26 mouse cellular contexts compared by ENCODE assay signal in genomic region chr13:69821169-69821822, GRCm38 (mm10). TPM values are rescaled to one million over a fixed set of nuclear protein-coding genes. Genes with fewer than 3 reads are reported as not detected.
DNase-seq lines count a peak whose midpoint lies in the region; ATAC-seq and TF ChIP-seq lines count a peak whose summit lies in the region.
"Had no signal": no experiment of that assay in that cellular context is flagged by ENCODE, and none has a peak within 500 bp of the region (broad histone marks: within the 10 kb centered on the region; RNA-seq: fewer than 3 reads in every experiment).

No protein-coding gene starts in this region.

- no peaks in the 10 kb centered on the region for H3K27me3 ChIP-seq in thymus, adult 2 months (ENCODE audit: control insufficient read depth, insufficient read depth, low read length)
- H3K27me3 ChIP-seq in stomach, embryonic 16.5 days (ENCODE audit: control insufficient read depth, insufficient read depth, low read length) = no peaks in the 10 kb centered on the region
- no peaks in the 10 kb centered on the region for H3K27me3 ChIP-seq in hindbrain, embryonic 11.5 days (ENCODE audit: control insufficient read depth, insufficient read depth, low read length)
- H3K27me3 ChIP-seq: embryonic facial prominence, embryonic 13.5 days; limb, embryonic 15.5 days; midbrain, embryonic 13.5 days had no signal

- H3K4me1 ChIP-seq in thymus, adult 2 months (replicated peaks; ENCODE audit: control insufficient read depth, insufficient read depth, low read length) = no peaks in the 10 kb centered on the region
- H3K4me1 ChIP-seq in stomach, embryonic 16.5 days (ENCODE audit: control insufficient read depth, insufficient read depth, low read length) = no peaks in the 10 kb centered on the region
- H3K4me1 ChIP-seq in hindbrain, embryonic 11.5 days (replicated peaks; ENCODE audit: control insufficient read depth, insufficient read depth, low read length) = no peaks in the 10 kb centered on the region
- H3K4me1 ChIP-seq: embryonic facial prominence, embryonic 13.5 days; megakaryocyte, embryonic 14.5 days had no signal

- ATAC-seq in inflammation-experienced regulatory T-cells, adult 6 months = peak; percentile 53
- peak; percentile 52; the same call in 1 of the 2 replicates for ATAC-seq in stomach, embryonic 16.5 days (ENCODE audit: insufficient read depth, low FRiP score)
- no peak for ATAC-seq in hindbrain, embryonic 11.5 days (ENCODE audit: low FRiP score)
- ATAC-seq: forebrain, embryonic 14.5 days; midbrain, embryonic 13.5 days had no signal

- H3K36me3 ChIP-seq in thymus, adult 2 months (ENCODE audit: control insufficient read depth, insufficient read depth, low read length) = peaks cover 8% of the 10 kb centered on the region
- H3K36me3 ChIP-seq in stomach, embryonic 16.5 days (ENCODE audit: control insufficient read depth, insufficient read depth, low read length) = peaks cover 7% of the 10 kb centered on the region; the same call in 1 of the 2 replicates
- 0 out of 2 replicates have a peak, but pooled peaks cover under 1% of the 10 kb centered on the region for H3K36me3 ChIP-seq in hindbrain, embryonic 11.5 days (ENCODE audit: control insufficient read depth, insufficient read depth, low read length)

- no peak overlapping the region for H3K4me2 ChIP-seq in stomach, embryonic 16.5 days (ENCODE audit: low read depth, low read length)
- H3K4me2 ChIP-seq in hindbrain, embryonic 11.5 days (replicated peaks; ENCODE audit: low read depth, low read length) = no peak overlapping the region
- H3K4me2 ChIP-seq: embryonic facial prominence, embryonic 13.5 days; hindbrain, embryonic 14.5 days; limb, embryonic 15.5 days; lung, embryonic 14.5 days; midbrain, embryonic 13.5 days had no signal

- no peak for TF ChIP-seq POLR2A in thymus, adult 2 months (IDR thresholded peaks at IDR 0.05; ENCODE audit: control insufficient read depth, extremely low read depth, insufficient read depth, low read length, poor library complexity)

- DNase-seq in thymus, postnatal 14 days = peak; percentile 25
- no peak for DNase-seq in thymus, adult 2 months
- peak; percentile 3 for DNase-seq in NIH3T3 (ENCODE audit: low read depth)
- no peak for DNase-seq in gastrocnemius, postnatal 4 days (ENCODE audit: low spot score in 2 of 2)
- no peak for DNase-seq in hindbrain, embryonic 11.5 days (ENCODE audit: low spot score)
- DNase-seq in embryo, embryonic 10 days (ENCODE audit: low spot score) = no peak
- DNase-seq: adrenal gland, postnatal 36 days; cerebellum, adult 11 months; heart, adult 2 months; kidney, adult 11 months; kidney, postnatal 4 days; lung, embryonic 14.5 days; lung, postnatal 36 days; right cerebral cortex, postnatal 25 days; spleen, adult 18-20 months; thymus, adult 18-20 months had no signal

- H3K9ac ChIP-seq in stomach, embryonic 16.5 days (ENCODE audit: low read length) = no peak overlapping the region
- H3K9ac ChIP-seq in hindbrain, embryonic 11.5 days (ENCODE audit: low read depth, low read length) = no peak overlapping the region
- H3K9ac ChIP-seq: embryonic facial prominence, embryonic 13.5 days; hindbrain, embryonic 14.5 days; limb, embryonic 15.5 days; liver, embryonic 14.5 days; lung, embryonic 14.5 days; midbrain, embryonic 13.5 days had no signal

- H3K4me3 ChIP-seq in thymus, adult 2 months (ENCODE audit: control insufficient read depth, insufficient read depth, low read length) = no peak overlapping the region
- H3K4me3 ChIP-seq in stomach, embryonic 16.5 days (replicated peaks; ENCODE audit: low read length) = no peak overlapping the region
- H3K4me3 ChIP-seq in hindbrain, embryonic 11.5 days (ENCODE audit: low read depth, low read length) = no peak overlapping the region
- H3K4me3 ChIP-seq: embryonic facial prominence, embryonic 13.5 days; heart, adult 2 months; left cerebral cortex, adult 2 months; limb, embryonic 15.5 days; midbrain, embryonic 13.5 days had no signal

- WGBS in thymus, adult 2 months = 44% methylated on average over 3 of the region's 3 CpGs
- 35% methylated on average over 3 of the region's 3 CpGs for WGBS in stomach, embryonic 16.5 days
- WGBS in hindbrain, embryonic 11.5 days = 57% methylated on average over 3 of the region's 3 CpGs

- no peaks in the 10 kb centered on the region for H3K9me3 ChIP-seq in stomach, embryonic 16.5 days (replicated peaks; ENCODE audit: control insufficient read depth, low read length)
- no peaks in the 10 kb centered on the region for H3K9me3 ChIP-seq in hindbrain, embryonic 11.5 days (ENCODE audit: control insufficient read depth, low read length)
- H3K9me3 ChIP-seq: embryonic facial prominence, embryonic 13.5 days; limb, embryonic 15.5 days; megakaryocyte, embryonic 14.5 days; midbrain, embryonic 13.5 days had no signal

- TF ChIP-seq CTCF in thymus, adult 2 months (IDR thresholded peaks at IDR 0.05; ENCODE audit: borderline replicate concordance, control insufficient read depth, extremely low read depth, insufficient read depth, low read length, poor library complexity) = no peak

- H3K27ac ChIP-seq in thymus, adult 2 months (ENCODE audit: control insufficient read depth, insufficient read depth, low read length) = no peak overlapping the region
- H3K27ac ChIP-seq in stomach, embryonic 16.5 days (ENCODE audit: low read length) = no peak overlapping the region
- H3K27ac ChIP-seq in hindbrain, embryonic 11.5 days (ENCODE audit: low read depth, low read length) = no peak overlapping the region
- H3K27ac ChIP-seq: embryonic facial prominence, embryonic 13.5 days; heart, adult 2 months; hindbrain, embryonic 14.5 days; left cerebral cortex, adult 2 months; limb, embryonic 15.5 days; liver, embryonic 14.5 days; midbrain, embryonic 13.5 days had no signal

RNA-seq across cellular contexts. Expression of gene Med10, which starts 19.1 kb away (rescaled TPM):
- 69.3 and 75.0 TPM in 2 replicates for polyA plus RNA-seq in thymus, adult 2 months (2012; rRNA removed)
- 100 to 1,000 TPM; 175 to 199 (median 178) TPM for polyA plus RNA-seq in inflammation-experienced regulatory T-cells, adult 6 months (2017; shearing (Covaris generic))
- 115 and 135 TPM in 2 replicates for polyA plus RNA-seq in stomach, embryonic 16.5 days (2015; fragmentation: Nextera tagmentation; extraction: Ambion mirVana)
- total RNA-seq in gastrocnemius, postnatal 4 days (2021) = 10 to 100 TPM; 36.0 to 36.4 TPM
- polyA plus RNA-seq in hindbrain, embryonic 11.5 days (2014; fragmentation: Nextera tagmentation; extraction: Ambion mirVana) = 227 and 230 TPM in 2 replicates

Comparison
In these comparisons a context has a peak if more than half of its experiments do, and no peak if none do; other contexts are left out.
1. DNase-seq: peak in thymus, postnatal 14 days (single experiment) and NIH3T3 (single experiment); none in thymus, adult 2 months (single experiment), gastrocnemius, postnatal 4 days (0 of 2), hindbrain, embryonic 11.5 days (single experiment) and embryo, embryonic 10 days (single experiment).